In genomic region chr2:91975581-91976541, GRCm38 (mm10) we compare ENCODE assay signal across 8 mouse cellular contexts. TPM values are rescaled to one million over a fixed set of nuclear protein-coding genes. Genes with fewer than 3 reads are reported as not detected.
DNase-seq lines count a peak whose midpoint lies in the region; ATAC-seq and TF ChIP-seq lines count a peak whose summit lies in the region.

Gene Dgkz (minus strand): TSS chr2:91975864.

- no peaks in the 10 kb centered on the region for H3K9me3 ChIP-seq in lung, postnatal 0 days (ENCODE audit: low read length)
- H3K9me3 ChIP-seq in intestine, postnatal 0 days (ENCODE audit: control insufficient read depth) = no peaks in the 10 kb centered on the region
- no peaks in the 10 kb centered on the region for H3K9me3 ChIP-seq in midbrain, embryonic 11.5 days (ENCODE audit: control insufficient read depth, low read length)

- H3K9ac ChIP-seq in lung, postnatal 0 days (replicated peaks; ENCODE audit: low read depth) = no peak within 1 kb of the TSS
- H3K9ac ChIP-seq in intestine, postnatal 0 days (ENCODE audit: low read depth, low read length) = peak within 1 kb of the TSS; percentile 35; the same call in 1 of the 2 replicates
- H3K9ac ChIP-seq in midbrain, embryonic 11.5 days (ENCODE audit: low read length) = peak within 1 kb of the TSS; percentile 49

- TF ChIP-seq EP300 in lung, postnatal 0 days (IDR thresholded peaks at IDR 0.05) = no peak

- H3K27me3 ChIP-seq in lung, postnatal 0 days (replicated peaks; ENCODE audit: insufficient read depth, low read length) = peaks cover 27% of the 10 kb centered on the region; the same call in 1 of the 2 replicates
- peaks cover 28% of the 10 kb centered on the region for H3K27me3 ChIP-seq in intestine, postnatal 0 days (replicated peaks; ENCODE audit: control insufficient read depth, insufficient read depth, low read length)
- peaks cover 35% of the 10 kb centered on the region for H3K27me3 ChIP-seq in midbrain, embryonic 11.5 days (ENCODE audit: control insufficient read depth, insufficient read depth, low read length)

- no peaks in the 10 kb centered on the region for H3K36me3 ChIP-seq in lung, postnatal 0 days (ENCODE audit: insufficient read depth, low read length)
- H3K36me3 ChIP-seq in intestine, postnatal 0 days (ENCODE audit: control insufficient read depth, insufficient read depth) = no peaks in the 10 kb centered on the region
- H3K36me3 ChIP-seq in midbrain, embryonic 11.5 days (ENCODE audit: control insufficient read depth, insufficient read depth, low read length) = no peaks in the 10 kb centered on the region

- H3K4me2 ChIP-seq in lung, postnatal 0 days (replicated peaks; ENCODE audit: low read depth, low read length) = peak within 1 kb of the TSS; percentile 53
- peak within 1 kb of the TSS; percentile 68 for H3K4me2 ChIP-seq in intestine, postnatal 0 days (replicated peaks; ENCODE audit: low read depth)
- peak within 1 kb of the TSS; percentile 48 for H3K4me2 ChIP-seq in midbrain, embryonic 11.5 days

- DNase-seq in lung, postnatal 0 days (ENCODE audit: low spot score) = no peak
- no peak for DNase-seq in lung, postnatal 25 days (ENCODE audit: low spot score)
- no peak for DNase-seq in gonadal fat pad, adult 2 months (ENCODE audit: low read depth)
- peak; percentile 95 for DNase-seq in midbrain, embryonic 11.5 days (ENCODE audit: low spot score, missing footprints)
- DNase-seq in urinary bladder, postnatal 25 days (ENCODE audit: low spot score) = no peak
- DNase-seq in right cerebral cortex, postnatal 14 days = no peak

- no peak within 1 kb of the TSS for H3K27ac ChIP-seq in lung, postnatal 0 days (ENCODE audit: low read length)
- no peak within 1 kb of the TSS for H3K27ac ChIP-seq in brown adipose tissue, adult 24 weeks (replicated peaks; ENCODE audit: low read depth, low read length)
- H3K27ac ChIP-seq in intestine, postnatal 0 days (ENCODE audit: low read depth, low read length) = no peak within 1 kb of the TSS
- H3K27ac ChIP-seq in midbrain, embryonic 11.5 days (ENCODE audit: low read depth, low read length) = no peak within 1 kb of the TSS

- 4% methylated on average over 65 of the region's 79 CpGs for WGBS in lung, postnatal 0 days
- WGBS in intestine, postnatal 0 days = 4% methylated on average over 78 of the region's 79 CpGs
- under 1% methylated on average over 78 of the region's 79 CpGs for WGBS in midbrain, embryonic 11.5 days

- H3K4me3 ChIP-seq in lung, postnatal 0 days (ENCODE audit: low read depth, low read length) = peak within 1 kb of the TSS; percentile 35
- H3K4me3 ChIP-seq in brown adipose tissue, adult 24 weeks (ENCODE audit: insufficient read depth, low read depth, low read length) = peak within 1 kb of the TSS; percentile 42
- peak within 1 kb of the TSS; percentile 32 for H3K4me3 ChIP-seq in intestine, postnatal 0 days (ENCODE audit: low read depth, low read length)
- peak within 1 kb of the TSS; percentile 36 for H3K4me3 ChIP-seq in midbrain, embryonic 11.5 days (ENCODE audit: low read depth, low read length)

- ATAC-seq in lung, postnatal 0 days = no peak
- no peak for ATAC-seq in intestine, postnatal 0 days
- ATAC-seq in midbrain, embryonic 11.5 days (ENCODE audit: low FRiP score) = peak; percentile 57

- H3K4me1 ChIP-seq in lung, postnatal 0 days (ENCODE audit: insufficient read depth, low read depth, low read length) = peaks cover 5% of the 10 kb centered on the region
- peaks cover 6% of the 10 kb centered on the region for H3K4me1 ChIP-seq in brown adipose tissue, adult 24 weeks (ENCODE audit: control insufficient read depth, insufficient read depth, insufficient read length, low read length)
- H3K4me1 ChIP-seq in intestine, postnatal 0 days (replicated peaks; ENCODE audit: control insufficient read depth, insufficient read depth, low read length) = peaks cover 12% of the 10 kb centered on the region
- H3K4me1 ChIP-seq in midbrain, embryonic 11.5 days (ENCODE audit: control insufficient read depth, insufficient read depth, low read length) = peaks cover 28% of the 10 kb centered on the region

- TF ChIP-seq CTCF in lung, postnatal 0 days (IDR thresholded peaks at IDR 0.05) = no peak
- TF ChIP-seq CTCF in intestine, postnatal 0 days (IDR thresholded peaks at IDR 0.05; ENCODE audit: low read depth) = no peak

RNA-seq across cellular contexts. Expression of gene Dgkz, which starts in this region (rescaled TPM):
- 50.7 and 54.0 TPM in 2 replicates for polyA plus RNA-seq in lung, postnatal 0 days (2015; fragmentation: Nextera tagmentation; extraction: Ambion mirVana)
- 8.1 and 11.2 TPM in 2 replicates for polyA plus RNA-seq in brown adipose tissue, adult 24 weeks (2012; ENCODE audit: insufficient read depth, insufficient read length, missing spikeins)
- polyA plus RNA-seq in gonadal fat pad, adult 2 months (2012; rRNA removed) = 84.2 and 91.6 TPM in 2 replicates
- 53.2 and 56.8 TPM in 2 replicates for polyA plus RNA-seq in intestine, postnatal 0 days (2015; fragmentation: Nextera tagmentation; extraction: Ambion mirVana)
- 19.2 and 23.7 TPM in 2 replicates for polyA plus RNA-seq in midbrain, embryonic 11.5 days (2014; fragmentation: Nextera tagmentation; extraction: Ambion mirVana)
